Mouse (Mus musculus): ENCODE measurements around the gene Bst2.
A peak's percentile ranks its signal among the peaks of the same experiment; 100 is the strongest.

The Bst2 gene

DNA sequence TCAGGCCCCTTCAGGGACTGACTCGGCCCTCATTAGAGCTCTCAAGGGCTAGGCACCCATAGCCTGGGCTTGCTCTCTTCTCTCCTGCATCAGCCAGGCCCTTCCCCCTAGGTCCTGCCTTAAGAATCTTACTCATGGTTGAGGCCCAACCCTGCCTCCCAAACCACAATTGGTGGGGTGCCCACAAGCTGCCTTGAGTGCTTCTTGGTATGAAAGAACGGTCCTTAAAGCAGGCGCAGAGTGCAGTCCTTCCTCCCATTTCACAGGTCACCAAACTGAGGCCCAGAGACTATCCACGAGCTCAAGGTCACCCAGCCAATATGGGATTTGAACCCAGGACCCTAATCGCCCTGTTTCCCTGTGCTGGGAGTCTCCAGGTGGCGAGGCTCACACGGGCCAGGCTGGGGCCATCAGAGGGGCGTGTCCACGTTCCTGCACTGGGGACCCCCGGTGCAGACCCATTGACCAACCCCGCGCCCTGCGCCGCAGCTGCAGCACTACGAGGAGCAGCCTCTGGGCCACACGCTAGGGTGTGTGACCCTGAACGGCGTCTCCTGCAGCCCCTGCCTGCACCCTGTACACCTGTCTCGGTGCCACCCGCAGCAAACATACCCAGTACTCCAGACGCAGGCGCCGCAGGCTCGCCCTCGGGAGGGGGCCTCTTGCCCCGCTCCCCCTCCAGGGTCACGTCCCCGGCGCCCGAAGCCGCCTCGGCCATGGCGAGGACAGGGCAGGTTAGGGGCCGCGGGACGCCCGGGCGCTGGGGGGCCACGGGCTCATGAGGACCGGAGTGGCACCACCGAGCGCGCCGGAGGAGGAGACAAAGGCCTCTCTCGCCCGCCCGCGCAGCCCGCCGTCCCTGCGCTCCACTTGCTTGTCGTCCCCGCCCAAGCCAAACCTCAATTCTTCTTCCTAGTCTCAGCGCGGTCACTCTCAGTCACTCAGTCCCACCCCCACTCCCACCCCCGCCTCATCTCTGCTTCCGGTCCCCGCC is 51.8 kb downstream of the Bst2 start, which contains the start of gene Ano8:
Gene Ano8 (minus strand): TSS at position 822 of the 994 bp plus-strand sequence.
- peak; percentile 87 for DNase-seq (ENCODE audit: low spot score)

GRCm38 (mm10) chr8:71484736-71485135 is 52.5 kb downstream of the Bst2 start:
- no peak for DNase-seq (ENCODE audit: low spot score)

Data from urinary bladder, postnatal 14 days (tissue).